Mouse (Mus musculus) bone marrow macrophage, adult 2 months (primary cell): ENCODE measurements around the gene Gjd2.

ENCODE experiments used
- CTCF ChIP-seq: IDR thresholded peaks from 2 replicates; pipeline ENCODE4 v1.5.1; 2012; ENCODE audit warnings: low read depth, mild to moderate bottlenecking, low read length, moderate library complexity
- POLR2A ChIP-seq: IDR thresholded peaks from 2 replicates; pipeline ENCODE4 v1.6.1; 2012; ENCODE audit warnings: mild to moderate bottlenecking, low read depth, low read length, borderline replicate concordance

DNA sequence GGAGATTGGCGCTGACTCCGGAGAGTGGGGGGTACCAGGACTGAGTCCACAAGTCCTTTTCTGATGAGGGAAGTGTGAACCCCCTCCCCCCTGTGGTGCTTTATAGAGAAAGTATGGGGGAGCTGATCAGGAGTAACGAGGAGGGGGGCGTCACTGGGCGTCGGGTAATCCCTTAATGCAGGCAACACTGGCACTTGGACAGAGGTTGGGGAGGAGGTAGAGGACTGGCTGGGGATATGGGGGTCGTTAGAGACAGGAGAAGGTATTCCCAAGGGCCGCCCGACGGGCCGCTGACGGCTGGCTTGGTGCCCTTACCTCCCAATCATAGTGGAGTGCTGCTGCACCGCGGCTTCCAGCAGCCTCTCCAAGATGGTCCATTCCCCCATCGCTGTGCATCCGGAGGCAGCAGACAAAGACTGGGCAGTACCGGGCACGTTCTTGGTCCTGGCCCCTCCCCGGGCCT lies 639 bp downstream of the Gjd2 start:
- TF ChIP-seq CTCF (no peak), POLR2A (no peak)
